Mouse (Mus musculus) limb, embryonic 10.5 days (tissue): ENCODE results near the gene Nfe2l3. TPM values are rescaled to one million over a fixed set of nuclear protein-coding genes. Genes with fewer than 3 reads are reported as not detected.

Experiments used
- polyA plus RNA-seq: library from polyadenylated mRNA; unstranded; fragments of >200 nt; fragmentation: Nextera tagmentation; extraction: Ambion mirVana; gene quantifications from 2 replicates; pipeline ENCODE4 v1.2.1, GENCODE M21; 2016

The Nfe2l3 gene
- polyA plus RNA-seq, 1 experiment from 2014 or later = 0.39 TPM

Other genes with a start within 250 kb of the Nfe2l3 start
- gene Hnrnpa2b1, start 37.2 kb downstream of the Nfe2l3 start, polyA plus RNA-seq = 1,996 and 2,303 TPM in 2 replicates
- gene Cbx3, start 37.7 kb downstream of the Nfe2l3 start, polyA plus RNA-seq = 639 and 665 TPM in 2 replicates
- 14.6 and 16.0 TPM in 2 replicates for gene Snx10, start 91.2 kb downstream of the Nfe2l3 start, polyA plus RNA-seq